Mouse (Mus musculus) CH12.LX (cell line): Measurements from ENCODE around the gene Epb41l2. TPM values are rescaled to one million over a fixed set of nuclear protein-coding genes. Genes with fewer than 3 reads are reported as not detected.

Experiments
- DNase-seq: peaks from one replicate; pipeline ENCODE4 v3.0.0-alpha.2; 2013; ENCODE audit errors: extremely low read depth
- H3K27ac ChIP-seq: 2 replicates; pipeline ENCODE4 v1.5.1; 2012; ENCODE audit warnings: low read depth, mild to moderate bottlenecking, control low read depth, moderate library complexity; ENCODE audit not compliant: insufficient read depth
- H3K27me3 ChIP-seq: replicated peaks from 2 replicates; pipeline ENCODE3; 2012; ENCODE audit warnings: inconsistent platforms
- H3K36me3 ChIP-seq, 2 experiments: replicated peaks in 1 of 2; 2 replicates each; pipeline versions ENCODE3 to v1.6.1; 2012; ENCODE audit warnings: inconsistent platforms in 1 of 2, low read length in 1 of 2, mild to moderate bottlenecking in 1 of 2, mixed read lengths in 1 of 2, moderate library complexity in 1 of 2; ENCODE audit not compliant: control insufficient read depth in 1 of 2, insufficient read depth in 1 of 2
- H3K4me1 ChIP-seq, 2 experiments: 2 replicates each; pipeline ENCODE4 v1.6.1; 2012; ENCODE audit warnings: inconsistent platforms in 1 of 2, moderate library complexity in 1 of 2; ENCODE audit not compliant: insufficient read depth in 2 of 2, control insufficient read depth in 1 of 2
- H3K4me2 ChIP-seq: 2 replicates; pipeline ENCODE4 v1.6.1; 2012; ENCODE audit warnings: low read depth, mild to moderate bottlenecking, control low read depth; ENCODE audit not compliant: poor library complexity, insufficient read depth, severe bottlenecking
- H3K4me3 ChIP-seq, 3 experiments: fragments of 150-350 bp in 1 of 3; sonication (generic) in 1 of 3; replicated peaks in 1 of 3; 2 replicates each; pipeline versions ENCODE3 to v1.5.1; 2011 to 2012; ENCODE audit warnings: low read depth in 2 of 3, low read length in 2 of 3, mild to moderate bottlenecking in 2 of 3, moderate library complexity in 2 of 3, control low read depth in 1 of 3, improper control_type of control experiment in 1 of 3, inconsistent platforms in 1 of 3, mixed read lengths in 1 of 3; ENCODE audit not compliant: poor library complexity in 1 of 3
- H3K79me2 ChIP-seq: replicated peaks from 2 replicates; pipeline ENCODE4 v1.6.1; 2012; ENCODE audit warnings: mild to moderate bottlenecking, moderate library complexity; ENCODE audit not compliant: control insufficient read depth, poor library complexity, insufficient read depth, severe bottlenecking; ENCODE audit errors: extremely low read depth
- H3K9ac ChIP-seq: 2 replicates; pipeline ENCODE4 v1.6.1; 2012; ENCODE audit warnings: low read depth, mild to moderate bottlenecking, control low read depth, moderate library complexity; ENCODE audit not compliant: insufficient read depth
- H3K9me3 ChIP-seq: replicated peaks from 2 replicates; pipeline ENCODE3; 2012; ENCODE audit warnings: low read length, inconsistent platforms, mixed read lengths
- CHD1 ChIP-seq: IDR thresholded peaks from 2 replicates; pipeline ENCODE4 v1.6.1; 2012; ENCODE audit warnings: low read depth, low read length, improper control_type of control experiment, inconsistent platforms
- CHD2 ChIP-seq: IDR thresholded peaks from 2 replicates; pipeline ENCODE4 v1.6.1; 2011; ENCODE audit warnings: low read length, improper control_type of control experiment
- HCFC1 ChIP-seq: IDR thresholded peaks from 2 replicates; pipeline ENCODE4 v1.6.1; 2012; ENCODE audit warnings: low read depth, mild to moderate bottlenecking, inconsistent platforms, low read length, improper control_type of control experiment
- IRF4 ChIP-seq: IDR thresholded peaks from 2 replicates; pipeline ENCODE4 v1.6.1; 2014; ENCODE audit warnings: low read depth, mild to moderate bottlenecking, inconsistent platforms, low read length, improper control_type of control experiment
- JUND ChIP-seq: conservative IDR thresholded peaks from 2 replicates; pipeline ENCODE4 v1.6.1; 2011; ENCODE audit warnings: low read depth, low read length, improper control_type of control experiment
- MAFK ChIP-seq: IDR thresholded peaks from 2 replicates; pipeline ENCODE4 v1.6.1; 2011; ENCODE audit warnings: low read length, improper control_type of control experiment; ENCODE audit not compliant: insufficient replicate concordance
- PAX5 ChIP-seq: IDR thresholded peaks from 2 replicates; pipeline ENCODE4 v1.6.1; 2012; ENCODE audit warnings: low read length, inconsistent platforms, mixed read lengths
- POLR2AphosphoS2 ChIP-seq: IDR thresholded peaks from 2 replicates; pipeline ENCODE4 v1.6.1; 2011; ENCODE audit warnings: low read depth, low read length, improper control_type of control experiment
- SIN3A ChIP-seq: IDR thresholded peaks from 2 replicates; pipeline ENCODE4 v1.6.1; 2012; ENCODE audit warnings: low read length, improper control_type of control experiment, inconsistent platforms
- SMC3 ChIP-seq: IDR thresholded peaks from 2 replicates; pipeline ENCODE4 v1.6.1; 2011; ENCODE audit warnings: low read depth, low read length, improper control_type of control experiment
- USF1 ChIP-seq: IDR thresholded peaks from 2 replicates; pipeline ENCODE4 v1.6.1; 2014; ENCODE audit warnings: low read depth, mild to moderate bottlenecking, inconsistent platforms, low read length, improper control_type of control experiment
- USF2 ChIP-seq: conservative IDR thresholded peaks from 2 replicates; pipeline ENCODE4 v1.6.1; 2011; ENCODE audit warnings: low read depth, low read length, improper control_type of control experiment
- ZKSCAN1 ChIP-seq: IDR thresholded peaks from 2 replicates; pipeline ENCODE4 v1.6.1; 2012; ENCODE audit warnings: low read depth, inconsistent platforms, low read length, improper control_type of control experiment, borderline replicate concordance
- ZMIZ1 ChIP-seq: IDR thresholded peaks from 2 replicates; pipeline ENCODE4 v1.6.1; 2012; ENCODE audit warnings: low read depth, mild to moderate bottlenecking, inconsistent platforms, low read length, improper control_type of control experiment
- dilution Hi-C: fragments of 300-500 bp; cut with MboI; formaldehyde crosslinking; loops from 2 replicates; pipeline ENCODE4 v1.14.3; 2020; ENCODE audit warnings: low sequenced_read_pairs; ENCODE audit not compliant: extremely low pct_unique_long_range_greater_than_20kb, extremely low pct_ligation_motif_present
- in situ Hi-C: fragments of 300-500 bp; cut with MboI; formaldehyde crosslinking; loops from 3 replicates; pipeline ENCODE4 v1.14.3; 2019; ENCODE audit warnings: low sequenced_read_pairs, low pct_ligation_motif_present, low pct_unique_long_range_greater_than_20kb, mixed read lengths
- polyA plus RNA-seq: library from polyadenylated mRNA; unstranded; fragments of >175 nt; gene quantifications from 2 replicates; pipeline ENCODE4 v1.2.1, GENCODE M21; 2012; ENCODE audit warnings: low read depth; ENCODE audit not compliant: insufficient read length
- total RNA-seq, 2 experiments: library from RNA; depleted of rRNA; stranded (reverse); fragments of 300-350 nt in 1 of 2; fragments of >200 nt in 1 of 2; gene quantifications; 2 replicates each; pipeline ENCODE4 v1.2.3; 2012 to 2014

Gene Epb41l2
- total and polyA plus RNA-seq, 3 experiments: 24.3 to 71.2 (median 28.4) TPM

GRCm38 (mm10) chr10:25397767-25398690, 38.4 kb downstream of the Epb41l2 start:
- DNase-seq: no peak
- no peak overlapping the region for H3K27ac ChIP-seq
- in situ Hi-C loops (no loop called here), dilution Hi-C loops (no loop called here)
- peaks cover 6 to 74% of the 10 kb centered on the region in 2 experiments; a peak in 3 of 4 replicates for H3K4me1 ChIP-seq
- H3K9me3 ChIP-seq: no peaks in the 10 kb centered on the region
- no peaks in the 10 kb centered on the region for H3K79me2 ChIP-seq
- peaks cover 0 to 5% of the 10 kb centered on the region in 2 experiments for H3K36me3 ChIP-seq
- no peaks in the 10 kb centered on the region for H3K27me3 ChIP-seq
- no peak overlapping the region for H3K9ac ChIP-seq
- no peak overlapping the region for H3K4me3 ChIP-seq
- TF ChIP-seq ZKSCAN1 (no peak), HCFC1 (no peak), JUND (no peak), CHD1 (no peak), ZMIZ1 (no peak), CHD2 (no peak), USF2 (no peak), USF1 (no peak), PAX5 (no peak)
- no peak overlapping the region for H3K4me2 ChIP-seq

DNA sequence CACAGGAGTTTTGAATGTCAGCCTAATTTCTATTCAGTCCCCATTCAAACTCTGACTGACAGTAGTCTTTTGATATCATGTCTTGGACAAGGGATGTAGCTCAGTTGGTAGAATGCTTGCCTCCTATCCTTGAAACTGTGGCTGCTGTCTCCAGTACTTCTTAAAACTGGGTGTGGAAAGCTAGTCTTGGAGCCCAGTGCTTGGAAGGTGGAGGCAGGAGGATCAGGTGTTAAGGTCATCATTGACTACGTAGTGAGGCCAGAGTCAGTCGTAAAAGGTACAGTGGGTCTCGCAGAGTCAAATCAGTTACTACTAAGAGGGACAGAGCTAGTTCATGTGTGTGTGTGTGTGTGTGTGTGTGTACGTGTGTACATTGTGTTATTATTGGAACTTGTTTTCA, 39.4 kb downstream of the Epb41l2 start:
- in situ Hi-C loops: no loop called here
- no peak overlapping the region for H3K9ac ChIP-seq
- H3K27me3 ChIP-seq: no peaks in the 10 kb centered on the region
- H3K79me2 ChIP-seq: no peaks in the 10 kb centered on the region
- no peak overlapping the region for H3K4me3 ChIP-seq
- no peak for TF ChIP-seq POLR2AphosphoS2
- no peak for TF ChIP-seq IRF4
- no peak for TF ChIP-seq SIN3A
- TF ChIP-seq, all 38 proteins: peak for 0
- dilution Hi-C loops: no loop called here
- H3K27ac ChIP-seq: no peak overlapping the region
- no peak for DNase-seq
- peaks cover 11 to 84% of the 10 kb centered on the region in 2 experiments for H3K4me1 ChIP-seq
- no peaks in the 10 kb centered on the region for H3K9me3 ChIP-seq
- peaks cover 0 to 5% of the 10 kb centered on the region in 2 experiments for H3K36me3 ChIP-seq
- H3K4me2 ChIP-seq: no peak overlapping the region

DNA sequence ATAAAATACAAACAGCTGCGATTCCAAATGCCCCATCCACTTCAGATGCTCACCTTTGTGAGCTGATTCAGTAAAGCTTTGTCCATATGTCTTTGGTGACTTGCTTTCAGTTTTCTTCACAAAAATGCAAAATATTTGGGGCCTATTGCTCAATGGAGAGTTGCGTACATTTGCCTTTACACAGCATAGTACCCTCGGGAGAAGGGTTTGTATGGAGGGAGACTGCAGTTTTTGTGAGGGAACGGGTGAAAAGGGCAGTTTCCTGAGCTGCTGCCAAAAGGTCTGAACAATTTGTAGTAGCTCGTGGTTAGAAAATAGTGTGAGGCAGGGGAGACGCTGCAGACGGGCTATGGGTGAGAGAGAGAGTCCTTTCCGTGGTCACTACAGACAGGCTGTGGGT, 40.5 kb downstream of the Epb41l2 start:
- Histone ChIP-seq H3K36me3 (peaks cover 0 to 5% of the 10 kb centered on the region in 2 experiments), H3K27ac (no peak overlapping the region), H3K27me3 (no peaks in the 10 kb centered on the region), H3K4me2 (0 out of 2 replicates have a peak overlapping the region, but pooled peaks have one; percentile 14), H3K4me3 (no peak overlapping the region), H3K9ac (no peak overlapping the region), H3K79me2 (no peaks in the 10 kb centered on the region), H3K4me1 (peaks cover 17 to 92% of the 10 kb centered on the region in 2 experiments), H3K9me3 (no peaks in the 10 kb centered on the region)
- TF ChIP-seq MAFK (no peak), SMC3 (no peak)
- no peak for DNase-seq
- dilution Hi-C loops (no loop called here), in situ Hi-C loops (loop anchor here (5.0 kb wide), 1 partner anchor 123 kb away; no protein-coding TSS in a partner anchor)
